Mouse (Mus musculus): ENCODE measurements around the gene Pgap3.

The Pgap3 gene

DNA sequence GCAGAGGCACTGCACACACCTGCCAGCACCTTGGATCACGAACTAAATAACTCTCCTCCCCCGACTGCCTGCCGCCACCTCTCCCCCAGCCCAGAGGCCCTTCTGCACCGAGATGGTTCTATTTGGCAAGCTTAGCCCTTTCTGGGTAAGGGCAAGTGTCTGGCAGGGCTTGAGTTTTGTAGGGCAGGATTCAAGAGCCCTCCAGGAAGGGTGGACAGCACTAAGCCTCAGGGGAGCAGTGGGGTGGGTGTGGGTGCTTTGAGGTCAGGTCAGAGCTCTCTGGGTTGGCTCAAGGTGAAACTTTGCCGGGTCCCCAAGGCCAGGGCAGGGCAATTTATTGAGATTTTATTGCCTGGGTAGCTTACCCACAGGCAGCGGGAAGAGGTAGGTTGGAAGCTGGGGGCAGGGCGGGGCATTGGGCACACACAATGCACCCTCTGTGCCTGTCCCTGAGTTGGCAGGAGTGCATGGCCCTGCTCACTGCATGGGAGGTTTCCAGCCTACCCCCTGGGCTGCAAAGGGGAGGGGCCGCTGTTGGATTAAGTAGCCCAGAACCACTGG is 46.6 kb downstream of the Pgap3 start:
- DNase-seq, result no peak

- DNase-seq, result no peak
Measured at GRCm38 (mm10) chr11:98352272-98352990, 47.9 kb downstream of the Pgap3 start.

GRCm38 (mm10) chr11:98349308-98349707 is 51.0 kb downstream of the Pgap3 start:
- DNase-seq, result no peak

DNA sequence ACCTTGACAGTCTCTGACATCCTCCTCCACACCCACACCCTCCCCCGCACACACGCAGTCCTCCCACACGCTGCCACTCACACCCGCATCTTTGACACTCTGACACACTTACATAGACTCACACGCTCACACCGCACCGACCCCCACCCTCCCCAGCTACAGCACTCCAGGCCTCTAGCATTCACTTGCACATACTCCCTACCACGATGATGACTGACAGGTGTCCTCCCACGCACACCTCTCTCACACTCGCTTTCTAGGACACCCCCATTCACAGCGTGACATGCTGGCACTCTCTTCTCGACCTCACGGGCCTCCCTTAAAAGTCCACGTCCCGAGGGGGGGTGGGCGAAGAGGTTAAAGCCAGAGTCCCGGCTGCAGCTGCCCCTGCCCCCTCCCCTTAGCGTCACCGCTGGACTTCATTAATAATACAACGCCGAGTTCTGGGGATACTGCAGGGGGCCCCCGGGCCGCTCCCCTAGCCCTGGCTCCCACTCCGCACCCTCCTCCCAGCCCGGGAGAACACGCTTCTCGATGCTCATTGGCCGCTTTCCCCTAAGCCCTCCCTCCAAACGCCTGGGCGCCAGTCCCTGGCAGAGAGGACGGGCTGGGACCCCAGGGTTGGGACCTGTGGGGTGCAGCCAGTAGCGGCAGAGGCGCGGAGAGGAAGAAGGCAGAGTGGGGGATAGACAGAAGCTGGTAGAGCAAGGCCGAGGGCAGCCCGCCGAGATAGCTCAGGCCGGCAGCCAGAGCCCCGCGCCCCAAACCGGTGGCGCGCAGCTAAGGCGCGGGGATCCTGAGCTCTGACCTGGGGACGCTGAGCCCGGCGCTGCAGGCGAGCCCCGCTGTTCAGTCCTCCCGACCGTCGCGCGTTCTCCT is 52.0 kb downstream of the Pgap3 start, which contains the start of gene Ppp1r1b:
TSS of gene Ppp1r1b (plus strand) at position 322 of the 879 bp plus-strand sequence.
- DNase-seq, result no peak

DNA sequence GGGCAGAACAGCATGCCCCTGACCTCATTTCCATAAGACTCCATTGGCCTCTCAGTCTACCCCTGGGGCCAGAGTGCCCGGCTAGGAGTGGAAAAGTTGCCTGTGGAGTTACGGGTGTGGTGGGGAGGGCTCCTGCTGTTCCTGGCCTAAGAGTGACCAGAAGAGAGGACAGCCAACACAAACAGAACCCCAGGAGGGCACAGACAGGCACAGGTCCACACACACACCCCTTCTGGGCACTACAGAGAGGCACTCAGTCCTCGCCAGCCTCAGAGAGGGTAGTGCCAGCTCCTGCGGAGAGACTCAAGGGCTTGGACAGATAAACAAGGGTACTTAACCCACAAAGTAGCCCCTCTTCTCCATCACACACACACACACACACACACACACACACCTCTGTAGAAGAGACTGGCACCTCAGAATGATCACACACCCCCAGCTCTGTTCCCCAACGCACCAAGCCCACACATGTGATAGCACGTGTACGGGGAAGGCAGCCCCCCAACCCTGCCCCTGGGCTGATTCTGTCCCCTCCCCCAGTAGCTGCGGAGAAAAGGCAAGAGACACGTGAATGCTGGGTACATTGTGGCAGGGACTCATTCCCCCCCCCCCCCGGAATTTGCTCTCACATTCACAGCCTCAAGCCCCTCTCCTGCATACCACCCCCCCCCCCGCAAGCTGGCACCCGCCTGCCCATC is 52.8 kb downstream of the Pgap3 start:
- no peak for DNase-seq

GRCm38 (mm10) chr11:98346168-98346567 is 54.1 kb downstream of the Pgap3 start:
- no peak for DNase-seq

GRCm38 (mm10) chr11:98345253-98345652 is 55.0 kb downstream of the Pgap3 start:
- peak; percentile 62 to 82 for DNase-seq

DNA sequence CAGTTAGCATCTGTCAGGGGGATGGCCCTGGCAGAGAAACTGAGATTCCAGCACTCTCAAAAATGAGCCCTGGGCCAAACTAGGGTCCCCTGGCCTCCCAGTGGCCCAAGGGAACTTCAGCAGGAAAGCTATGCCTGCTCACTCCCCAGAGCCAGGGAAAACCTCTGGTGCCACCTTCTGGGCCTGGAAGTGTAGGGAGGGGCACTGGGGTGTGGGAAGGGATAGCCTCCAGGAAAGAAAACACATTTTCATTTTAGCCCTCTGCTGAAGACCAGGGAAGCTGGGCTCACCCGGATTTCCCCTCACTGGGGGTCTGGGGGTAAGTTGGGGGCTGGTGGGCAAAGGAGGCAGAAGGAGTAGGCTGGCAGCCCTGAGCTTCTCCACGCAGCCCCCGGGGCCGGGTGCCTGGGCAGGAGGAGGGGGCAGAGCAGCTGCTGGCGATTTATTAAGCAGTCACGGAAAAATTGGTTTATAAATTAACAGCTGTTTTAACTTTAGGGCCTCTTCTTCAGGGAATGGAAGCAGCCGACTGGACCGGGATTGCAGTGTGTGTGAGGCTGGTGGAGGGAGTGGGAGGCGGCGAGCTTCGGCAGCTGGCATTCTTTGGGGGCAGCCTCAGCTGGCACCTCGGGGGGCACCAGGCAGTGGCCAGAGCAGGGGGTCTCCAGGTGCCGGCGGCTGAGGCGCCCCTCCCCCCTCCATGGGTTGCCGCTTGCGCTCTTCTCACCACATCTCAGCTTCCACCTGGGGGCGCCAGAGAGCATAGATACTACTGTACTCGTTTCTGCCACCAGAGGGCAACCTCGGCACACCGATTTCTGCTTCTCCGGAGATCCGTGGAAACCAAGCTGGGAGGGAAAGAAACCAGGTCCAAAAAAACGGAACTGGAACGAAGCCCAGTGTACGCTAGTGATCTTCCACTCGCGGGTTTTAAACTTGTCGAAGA is 58.0 kb downstream of the Pgap3 start:
- peak; percentile 76 to 94 for DNase-seq

DNA sequence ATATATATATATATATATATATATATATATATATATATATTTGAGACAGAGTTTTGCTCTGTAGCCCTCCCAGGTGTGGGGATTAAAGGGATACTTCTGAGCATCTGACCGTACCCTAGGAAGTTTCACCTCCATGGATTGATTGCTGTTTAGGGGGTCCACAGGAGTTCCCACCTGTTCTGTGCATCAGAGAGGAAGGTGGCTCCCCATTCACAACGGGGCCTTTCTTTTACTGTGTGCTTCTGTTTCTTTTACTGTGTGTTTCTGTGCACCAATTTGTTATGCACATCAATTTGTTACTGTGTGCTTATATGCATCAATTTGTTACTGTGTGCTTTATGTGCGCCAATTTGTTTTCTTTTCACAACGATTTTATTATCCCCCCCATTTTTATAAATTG is 59.1 kb downstream of the Pgap3 start:
- DNase-seq, result no peak

- DNase-seq, result no peak
Measured at GRCm38 (mm10) chr11:98340597-98340996, 59.7 kb downstream of the Pgap3 start.

DNA sequence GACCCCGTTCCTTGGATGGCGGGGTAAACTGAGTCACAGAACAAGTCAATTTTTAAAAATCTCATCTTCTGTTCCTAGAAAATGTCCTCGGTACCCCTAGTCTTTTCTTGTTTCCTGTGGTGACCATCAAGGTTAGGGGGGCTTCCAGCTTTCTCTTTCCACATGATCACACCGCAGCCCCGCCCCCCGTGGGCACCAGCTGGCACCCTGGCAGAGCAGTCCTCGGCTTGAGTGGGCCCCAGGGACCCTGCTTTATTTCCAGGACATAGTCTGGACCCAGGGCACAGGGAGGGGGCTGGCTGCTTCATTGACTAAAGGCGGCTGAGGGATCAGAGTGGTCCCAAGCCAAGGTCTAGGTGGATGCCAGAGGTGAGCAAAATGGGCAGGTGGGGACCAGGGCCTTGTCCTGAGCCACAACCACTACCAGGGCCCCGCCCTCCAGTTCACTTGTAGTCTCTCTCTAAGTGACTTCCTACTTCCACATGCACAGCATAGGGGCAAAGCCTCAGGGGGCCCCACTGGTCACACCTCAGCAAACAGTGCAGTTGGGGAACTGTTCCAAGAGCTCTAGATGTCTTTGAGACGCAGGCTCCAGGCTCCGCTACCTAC is 60.5 kb downstream of the Pgap3 start:
- DNase-seq, result peak; percentile 31 to 42

- no peak for DNase-seq
Measured at GRCm38 (mm10) chr11:98339071-98339501, 61.2 kb downstream of the Pgap3 start.
